Mouse (Mus musculus): ENCODE data around the gene Serp2. TPM values are rescaled to one million over a fixed set of nuclear protein-coding genes. Genes with fewer than 3 reads are reported as not detected.

The Serp2 gene
- 186 and 187 TPM in 2 replicates for polyA plus RNA-seq (2015; fragmentation: Nextera tagmentation; extraction: Ambion mirVana)

- no peaks in the 10 kb centered on the region for H3K36me3 ChIP-seq (replicated peaks)
- peak within 1 kb of the TSS; percentile 90 for H3K9ac ChIP-seq
- peak within 1 kb of the TSS; percentile 88 for H3K4me2 ChIP-seq
- H3K9me3 ChIP-seq = no peaks in the 10 kb centered on the region
- H3K4me3 ChIP-seq = peak within 1 kb of the TSS; percentile 92
- H3K4me1 ChIP-seq = peaks cover 17% of the 10 kb centered on the region
- peak; percentile 70 for ATAC-seq (replicated peaks)
- WGBS = 11% methylated on average over 17 of the region's 17 CpGs
- no peaks in the 10 kb centered on the region for H3K27me3 ChIP-seq (replicated peaks)
- peak within 1 kb of the TSS; percentile 90 for H3K27ac ChIP-seq
These were observed at the start of gene Serp2 for GRCm38 (mm10) chr14:76556852-76557208. TSS of gene Serp2 (minus strand) at chr14:76556889.

- ATAC-seq (replicated peaks) = no peak
- no peak overlapping the region for H3K4me3 ChIP-seq
- no peaks in the 10 kb centered on the region for H3K9me3 ChIP-seq
- H3K27me3 ChIP-seq (replicated peaks) = no peaks in the 10 kb centered on the region
- H3K27ac ChIP-seq = no peak overlapping the region
- H3K36me3 ChIP-seq (replicated peaks) = no peaks in the 10 kb centered on the region
- H3K4me1 ChIP-seq = 0 out of 2 replicates have a peak, but pooled peaks cover 6% of the 10 kb centered on the region
- no peak overlapping the region for H3K4me2 ChIP-seq
- H3K9ac ChIP-seq = no peak overlapping the region
- 68% methylated on average over 13 of the region's 13 CpGs for WGBS
These were observed 49.3 kb upstream of the Serp2 start for GRCm38 (mm10) chr14:76605931-76606534.

GRCm38 (mm10) chr14:76604012-76604411 lies 47.3 kb upstream of the Serp2 start:
- Histone ChIP-seq H3K27me3 (replicated peaks) (no peaks in the 10 kb centered on the region), H3K4me2 (no peak overlapping the region), H3K9ac (no peak overlapping the region), H3K27ac (no peak overlapping the region), H3K9me3 (no peaks in the 10 kb centered on the region), H3K36me3 (replicated peaks) (no peaks in the 10 kb centered on the region), H3K4me3 (no peak overlapping the region), H3K4me1 (peaks cover 8% of the 10 kb centered on the region)
- 74% methylated on average over 6 of the region's 6 CpGs for WGBS
- ATAC-seq (replicated peaks) = no peak

- 82% methylated on average over 4 of the region's 4 CpGs for WGBS
- Histone ChIP-seq H3K4me1 (peaks cover 16% of the 10 kb centered on the region), H3K4me2 (no peak overlapping the region), H3K36me3 (replicated peaks) (no peaks in the 10 kb centered on the region), H3K9me3 (no peaks in the 10 kb centered on the region), H3K9ac (no peak overlapping the region), H3K27ac (no peak overlapping the region), H3K4me3 (no peak overlapping the region), H3K27me3 (replicated peaks) (no peaks in the 10 kb centered on the region)
- ATAC-seq (replicated peaks) = no peak
These were observed 45.0 kb upstream of the Serp2 start for GRCm38 (mm10) chr14:76601654-76602053.

- H3K9me3 ChIP-seq = no peaks in the 10 kb centered on the region
- ATAC-seq (replicated peaks) = no peak
- 88% methylated on average over 3 of the region's 3 CpGs for WGBS
- H3K36me3 ChIP-seq (replicated peaks) = no peaks in the 10 kb centered on the region
- H3K9ac ChIP-seq = no peak overlapping the region
- no peak overlapping the region for H3K4me3 ChIP-seq
- H3K27me3 ChIP-seq (replicated peaks) = no peaks in the 10 kb centered on the region
- no peak overlapping the region for H3K4me2 ChIP-seq
- peaks cover 13% of the 10 kb centered on the region for H3K4me1 ChIP-seq
- no peak overlapping the region for H3K27ac ChIP-seq
These were observed 43.7 kb upstream of the Serp2 start for GRCm38 (mm10) chr14:76600391-76600790.

- no peak overlapping the region for H3K4me3 ChIP-seq
- no peak overlapping the region for H3K9ac ChIP-seq
- H3K9me3 ChIP-seq = no peaks in the 10 kb centered on the region
- 41% methylated on average over 4 of the region's 4 CpGs for WGBS
- no peaks in the 10 kb centered on the region for H3K27me3 ChIP-seq (replicated peaks)
- H3K4me2 ChIP-seq = no peak overlapping the region
- ATAC-seq (replicated peaks) = no peak
- H3K4me1 ChIP-seq = peaks cover 10% of the 10 kb centered on the region
- no peak overlapping the region for H3K27ac ChIP-seq
- no peaks in the 10 kb centered on the region for H3K36me3 ChIP-seq (replicated peaks)
These were observed 43.0 kb upstream of the Serp2 start for GRCm38 (mm10) chr14:76599706-76600105.

GRCm38 (mm10) chr14:76598518-76599216 lies 42.0 kb upstream of the Serp2 start:
- peak overlapping the region; percentile 28 for H3K4me3 ChIP-seq
- peaks cover 10% of the 10 kb centered on the region for H3K4me1 ChIP-seq
- peak overlapping the region; percentile 47 for H3K4me2 ChIP-seq
- no peaks in the 10 kb centered on the region for H3K36me3 ChIP-seq (replicated peaks)
- H3K9ac ChIP-seq = peak overlapping the region; percentile 24; the same call in 1 of the 2 replicates
- under 1% methylated on average over 12 of the region's 12 CpGs for WGBS
- H3K9me3 ChIP-seq = no peaks in the 10 kb centered on the region
- peak; percentile 83 for ATAC-seq (replicated peaks)
- H3K27me3 ChIP-seq (replicated peaks) = no peaks in the 10 kb centered on the region
- H3K27ac ChIP-seq = peak overlapping the region; percentile 40

GRCm38 (mm10) chr14:76597751-76598150 lies 41.1 kb upstream of the Serp2 start:
- no peaks in the 10 kb centered on the region for H3K9me3 ChIP-seq
- peaks cover 10% of the 10 kb centered on the region for H3K4me1 ChIP-seq
- no peaks in the 10 kb centered on the region for H3K27me3 ChIP-seq (replicated peaks)
- H3K4me2 ChIP-seq = no peak overlapping the region
- no peak overlapping the region for H3K27ac ChIP-seq
- H3K36me3 ChIP-seq (replicated peaks) = no peaks in the 10 kb centered on the region
- no peak overlapping the region for H3K4me3 ChIP-seq
- H3K9ac ChIP-seq = no peak overlapping the region
- ATAC-seq (replicated peaks) = peak; percentile 43; the same call in 1 of the 2 replicates

GRCm38 (mm10) chr14:76595048-76595859 lies 38.6 kb upstream of the Serp2 start:
- Histone ChIP-seq H3K9ac (no peak overlapping the region), H3K27ac (no peak overlapping the region), H3K4me2 (no peak overlapping the region), H3K4me1 (peaks cover 10% of the 10 kb centered on the region), H3K4me3 (no peak overlapping the region), H3K27me3 (replicated peaks) (no peaks in the 10 kb centered on the region), H3K36me3 (replicated peaks) (no peaks in the 10 kb centered on the region), H3K9me3 (no peaks in the 10 kb centered on the region)
- ATAC-seq (replicated peaks) = no peak
- WGBS = 68% methylated on average over 9 of the region's 9 CpGs

- Histone ChIP-seq H3K4me2 (no peak overlapping the region), H3K36me3 (replicated peaks) (no peaks in the 10 kb centered on the region), H3K9me3 (no peaks in the 10 kb centered on the region), H3K4me3 (no peak overlapping the region), H3K27ac (no peak overlapping the region), H3K27me3 (replicated peaks) (no peaks in the 10 kb centered on the region), H3K9ac (no peak overlapping the region), H3K4me1 (peaks cover 10% of the 10 kb centered on the region)
- no peak for ATAC-seq (replicated peaks)
- 82% methylated on average over 6 of the region's 6 CpGs for WGBS
These were observed 37.7 kb upstream of the Serp2 start for GRCm38 (mm10) chr14:76594351-76594885.

- Histone ChIP-seq H3K4me1 (peaks cover 4% of the 10 kb centered on the region), H3K4me2 (no peak overlapping the region), H3K27me3 (replicated peaks) (no peaks in the 10 kb centered on the region), H3K9me3 (no peaks in the 10 kb centered on the region), H3K9ac (no peak overlapping the region), H3K4me3 (no peak overlapping the region), H3K27ac (no peak overlapping the region), H3K36me3 (replicated peaks) (no peaks in the 10 kb centered on the region)
- 92% methylated on average over 15 of the region's 15 CpGs for WGBS
- no peak for ATAC-seq (replicated peaks)
These were observed 37.0 kb upstream of the Serp2 start for GRCm38 (mm10) chr14:76593630-76594193.

- Histone ChIP-seq H3K27me3 (replicated peaks) (no peaks in the 10 kb centered on the region), H3K4me2 (no peak overlapping the region), H3K4me1 (no peaks in the 10 kb centered on the region), H3K9me3 (no peaks in the 10 kb centered on the region), H3K27ac (no peak overlapping the region), H3K9ac (no peak overlapping the region), H3K4me3 (no peak overlapping the region), H3K36me3 (replicated peaks) (no peaks in the 10 kb centered on the region)
- no peak for ATAC-seq (replicated peaks)
- WGBS = 87% methylated on average over 12 of the region's 12 CpGs
These were observed 36.0 kb upstream of the Serp2 start for GRCm38 (mm10) chr14:76592721-76593120.
